Mouse (Mus musculus) liver, embryonic 14.5 days (tissue): Measurements from ENCODE around the gene Ramac.

Source experiments
- CTCF ChIP-seq: IDR thresholded peaks from 2 replicates; pipeline ENCODE4 v1.5.1; 2016; ENCODE audit warnings: antibody characterized with exemption, low read depth, control low read depth
- EP300 ChIP-seq: IDR thresholded peaks from 2 replicates; pipeline ENCODE4 v1.6.1; 2016; ENCODE audit warnings: antibody characterized with exemption, low read depth

- no peak for TF ChIP-seq CTCF
- TF ChIP-seq EP300: no peak
Measured at GRCm38 (mm10) chr7:81723851-81724250, 38.9 kb upstream of the Ramac start.
